Mouse (Mus musculus): ENCODE results near the gene Btbd11.

- TF ChIP-seq POLR2A (IDR thresholded peaks at IDR 0.05; ENCODE audit: borderline replicate concordance, extremely low read depth, low read depth, low read length), result no peak
- TF ChIP-seq CTCF (IDR thresholded peaks at IDR 0.05; ENCODE audit: insufficient read depth, low read length), result no peak
Measured at GRCm38 (mm10) chr10:85394558-85394957, 7.9 kb downstream of the Btbd11 start.
